Mouse (Mus musculus): ENCODE measurements around the gene Tspan32.

GRCm38 (mm10) chr7:143058221-143058697, 53.4 kb downstream of the Tspan32 start:
- TF ChIP-seq EP300 (IDR thresholded peaks at IDR 0.05; ENCODE audit: insufficient read depth, low read depth, low read length) (no peak), CTCF (IDR thresholded peaks at IDR 0.05; ENCODE audit: low read depth, low read length) (no peak), POLR2A (IDR thresholded peaks at IDR 0.05; ENCODE audit: insufficient read depth, low read length) (no peak)
